Comparison of ENCODE assay signal across 10 mouse cellular contexts in genomic region chr11:5074882-5075281, GRCm38 (mm10). TPM values are rescaled to one million over a fixed set of nuclear protein-coding genes. Genes with fewer than 3 reads are reported as not detected.
DNase-seq lines count a peak whose midpoint lies in the region; ATAC-seq and TF ChIP-seq lines count a peak whose summit lies in the region.
"Had no signal": no experiment of that assay in that cellular context is flagged by ENCODE, and none has a peak within 500 bp of the region (broad histone marks: within the 10 kb centered on the region; RNA-seq: fewer than 3 reads in every experiment).

No protein-coding gene starts in this region.

- no peak for ATAC-seq in CD4-positive, CD25-positive, alpha-beta regulatory T cell, adult 4 months
- ATAC-seq in kidney, postnatal 0 days (replicated peaks; ENCODE audit: low FRiP score, low read depth) = no peak

- H3K27me3 ChIP-seq in kidney, postnatal 0 days (ENCODE audit: insufficient read depth, low read length) = no peaks in the 10 kb centered on the region
- H3K27me3 ChIP-seq: midbrain, embryonic 12.5 days had no signal

- no peaks in the 10 kb centered on the region for H3K4me1 ChIP-seq in kidney, postnatal 0 days (replicated peaks; ENCODE audit: insufficient read depth, low read length)
- H3K4me1 ChIP-seq: midbrain, embryonic 12.5 days had no signal

- no peak overlapping the region for H3K4me2 ChIP-seq in kidney, postnatal 0 days (ENCODE audit: low read length)
- H3K4me2 ChIP-seq: midbrain, embryonic 12.5 days had no signal

- no peak overlapping the region for H3K4me3 ChIP-seq in kidney, postnatal 0 days (replicated peaks; ENCODE audit: low read depth, low read length)
- H3K4me3 ChIP-seq: midbrain, embryonic 12.5 days had no signal

- no peak overlapping the region for H3K9ac ChIP-seq in kidney, postnatal 0 days (ENCODE audit: low read depth, low read length)
- H3K9ac ChIP-seq: midbrain, embryonic 12.5 days had no signal

- DNase-seq in CD4-positive, CD25-positive, alpha-beta regulatory T cell, adult 2 months (ENCODE audit: low read depth, low spot score) = peak; percentile 56
- peak; percentile 55 for DNase-seq in kidney, postnatal 0 days (ENCODE audit: low spot score)
- no peak for DNase-seq in kidney, adult 18-20 months
- peak; percentile 70 for DNase-seq in ZHBTc4 (ENCODE audit: low read depth, low spot score)
- DNase-seq in lung, postnatal 14 days = peak; percentile 37
- no peak for DNase-seq in spleen, adult 12 weeks (ENCODE audit: low spot score)
- DNase-seq in urinary bladder, postnatal 14 days (ENCODE audit: low spot score) = no peak
- DNase-seq: gastrocnemius, postnatal 25 days had no signal

- peaks cover 61% of the 10 kb centered on the region for H3K36me3 ChIP-seq in kidney, postnatal 0 days (ENCODE audit: insufficient read depth, low read length)

- no peak overlapping the region for H3K27ac ChIP-seq in kidney, postnatal 0 days
- H3K27ac ChIP-seq: midbrain, embryonic 12.5 days had no signal

- TF ChIP-seq CTCF in kidney, postnatal 0 days (IDR thresholded peaks at IDR 0.05; ENCODE audit: low read depth) = peak; percentile 67

- no peaks in the 10 kb centered on the region for H3K9me3 ChIP-seq in kidney, postnatal 0 days (replicated peaks; ENCODE audit: low read length)
- H3K9me3 ChIP-seq: midbrain, embryonic 12.5 days had no signal

- WGBS in kidney, postnatal 0 days = 71% methylated on average over 4 of the region's 4 CpGs

RNA-seq across cellular contexts. Expression of gene Gas2l1, which starts 9.8 kb away (rescaled TPM):
- under 1 TPM; 0.35 to 0.71 TPM for polyA plus RNA-seq in CD4-positive, CD25-positive, alpha-beta regulatory T cell, adult 4 months (2017; shearing (Covaris generic))
- 27.2 and 30.3 TPM in 2 replicates for polyA plus RNA-seq in kidney, postnatal 0 days (2015; fragmentation: Nextera tagmentation; extraction: Ambion mirVana)

RNA-seq across cellular contexts. Expression of gene Rasl10a, which starts 17.0 kb away (rescaled TPM):
- polyA plus RNA-seq in CD4-positive, CD25-positive, alpha-beta regulatory T cell, adult 4 months (2017; shearing (Covaris generic)) = not detected
- polyA plus RNA-seq in kidney, postnatal 0 days (2015; fragmentation: Nextera tagmentation; extraction: Ambion mirVana) = 1.9 and 2.7 TPM in 2 replicates

RNA-seq across cellular contexts. Expression of gene Rhbdd3, which starts 23.8 kb away (rescaled TPM):
- polyA plus RNA-seq in CD4-positive, CD25-positive, alpha-beta regulatory T cell, adult 4 months (2017; shearing (Covaris generic)) = 1 to 10 TPM; 2.7 to 3.7 TPM
- 26.8 and 28.3 TPM in 2 replicates for polyA plus RNA-seq in kidney, postnatal 0 days (2015; fragmentation: Nextera tagmentation; extraction: Ambion mirVana)

RNA-seq across cellular contexts. Expression of gene Ewsr1, which starts 24.2 kb away (rescaled TPM):
- 100 to 1,000 TPM; 160 to 163 TPM for polyA plus RNA-seq in CD4-positive, CD25-positive, alpha-beta regulatory T cell, adult 4 months (2017; shearing (Covaris generic))
- 477 and 504 TPM in 2 replicates for polyA plus RNA-seq in kidney, postnatal 0 days (2015; fragmentation: Nextera tagmentation; extraction: Ambion mirVana)

Comparison
In these comparisons a context has a peak if more than half of its experiments do, and no peak if none do; other contexts are left out.
1. DNase-seq: peak in CD4-positive, CD25-positive, alpha-beta regulatory T cell, adult 2 months (single experiment), kidney, postnatal 0 days (single experiment), ZHBTc4 (single experiment) and lung, postnatal 14 days (single experiment); none in kidney, adult 18-20 months (single experiment), spleen, adult 12 weeks (single experiment) and urinary bladder, postnatal 14 days (single experiment).
2. RNA of gene Gas2l1, which starts 9.8 kb away (polyA plus RNA-seq): 27.2 to 30.3 TPM in kidney, postnatal 0 days; 0.35 to 0.71 TPM in CD4-positive, CD25-positive, alpha-beta regulatory T cell, adult 4 months; every median in the first group is over 10 times any median in the second.